Mouse (Mus musculus) kidney, postnatal 4 days (tissue): ENCODE measurements around the gene Fbxl8.
"Not testable (repeated sequence)": the region's sequence is repeated elsewhere in the genome, so short reads cannot be mapped to it uniquely, and the experiment has no call there.

Experiments
- DNase-seq, 2 experiments: peaks; one replicate each; pipeline ENCODE4 v3.0.0; 2021; ENCODE audit warnings: mixed read lengths in 2 of 2

The Fbxl8 gene

GRCm38 (mm10) chr8:105264024-105264982 is at the start of gene Fbxl8, which contains the start of gene Tradd:
Fbxl8 (plus strand) TSS chr8:105264648.
Tradd (minus strand) TSS chr8:105264609.
- peak; percentile 81 to 86 for DNase-seq

GRCm38 (mm10) chr8:105217926-105218522 is 46.4 kb upstream of the Fbxl8 start:
- no peak for DNase-seq

- DNase-seq, result no peak
Measured at GRCm38 (mm10) chr8:105223850-105224249, 40.6 kb upstream of the Fbxl8 start.

GRCm38 (mm10) chr8:105224413-105225271 is 39.8 kb upstream of the Fbxl8 start, which contains the start of gene D230025D16Rik:
D230025D16Rik (plus strand) TSS chr8:105225145.
- DNase-seq, result peak; percentile 98

GRCm38 (mm10) chr8:105225272-105225593 is 39.2 kb upstream of the Fbxl8 start:
- DNase-seq, result no peak

- no peak for DNase-seq
Measured at GRCm38 (mm10) chr8:105225917-105226316, 38.5 kb upstream of the Fbxl8 start.

- no peak for DNase-seq
Measured at GRCm38 (mm10) chr8:105231503-105232320, 32.7 kb upstream of the Fbxl8 start.

GRCm38 (mm10) chr8:105232321-105232693 is 32.1 kb upstream of the Fbxl8 start:
- not testable (repeated sequence) for DNase-seq

GRCm38 (mm10) chr8:105233126-105233935 is 31.1 kb upstream of the Fbxl8 start:
- DNase-seq, result no peak

GRCm38 (mm10) chr8:105235206-105235605 is 29.2 kb upstream of the Fbxl8 start:
- no peak for DNase-seq

GRCm38 (mm10) chr8:105237442-105238142 is 26.9 kb upstream of the Fbxl8 start:
- no peak for DNase-seq

GRCm38 (mm10) chr8:105241016-105241415 is 23.4 kb upstream of the Fbxl8 start:
- no peak for DNase-seq

GRCm38 (mm10) chr8:105251954-105252353 is 12.5 kb upstream of the Fbxl8 start:
- no peak for DNase-seq

GRCm38 (mm10) chr8:105252680-105253537 is 11.5 kb upstream of the Fbxl8 start:
- DNase-seq, result no peak

GRCm38 (mm10) chr8:105253766-105254151 is 10.7 kb upstream of the Fbxl8 start:
- peak in 1 of 2 experiments; percentile 19 for DNase-seq

GRCm38 (mm10) chr8:105254152-105254965 is 10.1 kb upstream of the Fbxl8 start:
- peak; percentile 97 for DNase-seq

- DNase-seq, result peak; percentile 70 to 80
Measured at GRCm38 (mm10) chr8:105254966-105255350, 9.5 kb upstream of the Fbxl8 start, which contains the start of gene B3gnt9. B3gnt9 (minus strand) TSS chr8:105255153.

- no peak for DNase-seq
Measured at GRCm38 (mm10) chr8:105257318-105258114, 6.9 kb upstream of the Fbxl8 start.
